Mouse (Mus musculus) CH12.LX (cell line): ENCODE data around the gene Fam214a. TPM values are rescaled to one million over a fixed set of nuclear protein-coding genes. Genes with fewer than 3 reads are reported as not detected.

Experiments used
- DNase-seq: peaks from one replicate; pipeline ENCODE4 v3.0.0-alpha.2; 2013; ENCODE audit errors: extremely low read depth
- H3K27ac ChIP-seq: 2 replicates; pipeline ENCODE4 v1.5.1; 2012; ENCODE audit warnings: low read depth, mild to moderate bottlenecking, control low read depth, moderate library complexity; ENCODE audit not compliant: insufficient read depth
- H3K27me3 ChIP-seq: replicated peaks from 2 replicates; pipeline ENCODE3; 2012; ENCODE audit warnings: inconsistent platforms
- H3K36me3 ChIP-seq, 2 experiments: replicated peaks in 1 of 2; 2 replicates each; pipeline versions ENCODE3 to v1.6.1; 2012; ENCODE audit warnings: inconsistent platforms in 1 of 2, low read length in 1 of 2, mild to moderate bottlenecking in 1 of 2, mixed read lengths in 1 of 2, moderate library complexity in 1 of 2; ENCODE audit not compliant: control insufficient read depth in 1 of 2, insufficient read depth in 1 of 2
- H3K4me1 ChIP-seq, 2 experiments: 2 replicates each; pipeline ENCODE4 v1.6.1; 2012; ENCODE audit warnings: inconsistent platforms in 1 of 2, moderate library complexity in 1 of 2; ENCODE audit not compliant: insufficient read depth in 2 of 2, control insufficient read depth in 1 of 2
- H3K4me2 ChIP-seq: 2 replicates; pipeline ENCODE4 v1.6.1; 2012; ENCODE audit warnings: low read depth, mild to moderate bottlenecking, control low read depth; ENCODE audit not compliant: poor library complexity, insufficient read depth, severe bottlenecking
- H3K4me3 ChIP-seq, 3 experiments: fragments of 150-350 bp in 1 of 3; sonication (generic) in 1 of 3; replicated peaks in 1 of 3; 2 replicates each; pipeline versions ENCODE3 to v1.5.1; 2011 to 2012; ENCODE audit warnings: low read depth in 2 of 3, low read length in 2 of 3, mild to moderate bottlenecking in 2 of 3, moderate library complexity in 2 of 3, control low read depth in 1 of 3, improper control_type of control experiment in 1 of 3, inconsistent platforms in 1 of 3, mixed read lengths in 1 of 3; ENCODE audit not compliant: poor library complexity in 1 of 3
- H3K79me2 ChIP-seq: replicated peaks from 2 replicates; pipeline ENCODE4 v1.6.1; 2012; ENCODE audit warnings: mild to moderate bottlenecking, moderate library complexity; ENCODE audit not compliant: control insufficient read depth, poor library complexity, insufficient read depth, severe bottlenecking; ENCODE audit errors: extremely low read depth
- H3K9ac ChIP-seq: 2 replicates; pipeline ENCODE4 v1.6.1; 2012; ENCODE audit warnings: low read depth, mild to moderate bottlenecking, control low read depth, moderate library complexity; ENCODE audit not compliant: insufficient read depth
- H3K9me3 ChIP-seq: replicated peaks from 2 replicates; pipeline ENCODE3; 2012; ENCODE audit warnings: low read length, inconsistent platforms, mixed read lengths
- CTCF ChIP-seq, 2 experiments: IDR thresholded peaks in 1 of 2; conservative IDR thresholded peaks in 1 of 2; 2 replicates each; pipeline ENCODE4 v1.5.1; 2011 to 2012; ENCODE audit warnings: low read depth in 2 of 2, low read length in 2 of 2, improper control_type of control experiment in 1 of 2, inconsistent platforms in 1 of 2, mild to moderate bottlenecking in 1 of 2, moderate library complexity in 1 of 2
- ELF1 ChIP-seq: IDR thresholded peaks from 2 replicates; pipeline ENCODE4 v1.6.1; 2014; ENCODE audit warnings: low read depth, mild to moderate bottlenecking, inconsistent platforms, low read length, improper control_type of control experiment
- HCFC1 ChIP-seq: IDR thresholded peaks from 2 replicates; pipeline ENCODE4 v1.6.1; 2012; ENCODE audit warnings: low read depth, mild to moderate bottlenecking, inconsistent platforms, low read length, improper control_type of control experiment
- IRF4 ChIP-seq: IDR thresholded peaks from 2 replicates; pipeline ENCODE4 v1.6.1; 2014; ENCODE audit warnings: low read depth, mild to moderate bottlenecking, inconsistent platforms, low read length, improper control_type of control experiment
- JUN ChIP-seq: IDR thresholded peaks from 2 replicates; pipeline ENCODE4 v1.6.1; 2011; ENCODE audit warnings: low read depth, mild to moderate bottlenecking, low read length, improper control_type of control experiment, moderate library complexity; ENCODE audit not compliant: insufficient read depth
- JUND ChIP-seq: conservative IDR thresholded peaks from 2 replicates; pipeline ENCODE4 v1.6.1; 2011; ENCODE audit warnings: low read depth, low read length, improper control_type of control experiment
- KAT2A ChIP-seq: IDR thresholded peaks from 2 replicates; pipeline ENCODE4 v1.6.1; 2012; ENCODE audit warnings: low read length, improper control_type of control experiment, inconsistent platforms; ENCODE audit not compliant: insufficient replicate concordance
- MXI1 ChIP-seq: IDR thresholded peaks from 2 replicates; pipeline ENCODE4 v1.6.1; 2011; ENCODE audit warnings: mild to moderate bottlenecking, low read depth, low read length, improper control_type of control experiment
- POLR2A ChIP-seq: IDR thresholded peaks from 2 replicates; pipeline ENCODE4 v1.6.1; 2011; ENCODE audit warnings: low read depth, mild to moderate bottlenecking, improper control_type of control experiment, low read length
- SIN3A ChIP-seq: IDR thresholded peaks from 2 replicates; pipeline ENCODE4 v1.6.1; 2012; ENCODE audit warnings: low read length, improper control_type of control experiment, inconsistent platforms
- SMC3 ChIP-seq: IDR thresholded peaks from 2 replicates; pipeline ENCODE4 v1.6.1; 2011; ENCODE audit warnings: low read depth, low read length, improper control_type of control experiment
- TBP ChIP-seq: conservative IDR thresholded peaks from 2 replicates; pipeline ENCODE4 v1.6.1; 2011; ENCODE audit warnings: low read depth, low read length, improper control_type of control experiment
- TCF12 ChIP-seq: IDR thresholded peaks from 2 replicates; pipeline ENCODE4 v1.6.1; 2014; ENCODE audit warnings: low read depth, mild to moderate bottlenecking, inconsistent platforms, low read length, improper control_type of control experiment
- UBTF ChIP-seq: IDR thresholded peaks from 2 replicates; pipeline ENCODE4 v1.6.1; 2012; ENCODE audit warnings: low read depth, mild to moderate bottlenecking, inconsistent platforms, low read length, improper control_type of control experiment, moderate library complexity
- ZKSCAN1 ChIP-seq: IDR thresholded peaks from 2 replicates; pipeline ENCODE4 v1.6.1; 2012; ENCODE audit warnings: low read depth, inconsistent platforms, low read length, improper control_type of control experiment, borderline replicate concordance
- dilution Hi-C: fragments of 300-500 bp; cut with MboI; formaldehyde crosslinking; loops from 2 replicates; pipeline ENCODE4 v1.14.3; 2020; ENCODE audit warnings: low sequenced_read_pairs; ENCODE audit not compliant: extremely low pct_unique_long_range_greater_than_20kb, extremely low pct_ligation_motif_present
- in situ Hi-C: fragments of 300-500 bp; cut with MboI; formaldehyde crosslinking; loops from 3 replicates; pipeline ENCODE4 v1.14.3; 2019; ENCODE audit warnings: low sequenced_read_pairs, low pct_ligation_motif_present, low pct_unique_long_range_greater_than_20kb, mixed read lengths
- polyA plus RNA-seq: library from polyadenylated mRNA; unstranded; fragments of >175 nt; gene quantifications from 2 replicates; pipeline ENCODE4 v1.2.1, GENCODE M21; 2012; ENCODE audit warnings: low read depth; ENCODE audit not compliant: insufficient read length
- total RNA-seq, 2 experiments: library from RNA; depleted of rRNA; stranded (reverse); fragments of 300-350 nt in 1 of 2; fragments of >200 nt in 1 of 2; gene quantifications; 2 replicates each; pipeline ENCODE4 v1.2.3; 2012 to 2014

Fam214a gene
- total and polyA plus RNA-seq, 3 experiments, result 6.2 to 8.6 (median 7.0) TPM

DNA sequence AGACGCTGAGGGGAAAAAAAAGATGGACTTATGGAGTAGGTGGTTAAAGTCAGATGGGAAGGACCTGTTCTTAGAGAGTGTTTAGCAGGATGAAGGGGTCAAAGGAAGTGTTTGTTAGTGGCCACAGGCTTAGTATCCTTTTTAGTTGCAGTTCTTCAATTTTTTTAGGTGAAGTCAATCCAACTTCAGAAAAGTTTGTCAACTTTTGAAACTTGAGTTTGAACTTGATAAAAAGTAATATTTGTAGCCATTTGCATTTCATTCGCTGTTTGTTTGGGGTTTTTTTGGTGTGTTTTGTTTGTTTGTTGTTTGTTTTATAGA, 1.2 kb downstream of the Fam214a start:
- Histone ChIP-seq H3K4me2 (peak overlapping the region; percentile 98), H3K79me2 (peaks cover 8% of the 10 kb centered on the region), H3K9me3 (peaks cover 3% of the 10 kb centered on the region), H3K27ac (peak overlapping the region; percentile 26), H3K9ac (peak overlapping the region; percentile 81), H3K4me1 (peaks cover 8 to 28% of the 10 kb centered on the region in 2 experiments; a peak in 3 of 4 replicates), H3K36me3 (peaks cover 2 to 18% of the 10 kb centered on the region in 2 experiments), H3K27me3 (no peaks in the 10 kb centered on the region), H3K4me3 (peak overlapping the region; percentile 87 to 93 (median 88))
- dilution Hi-C loops (no loop called here), in situ Hi-C loops (loop anchor here (5.0 kb wide), 1 partner anchor 47 kb away; no protein-coding TSS in a partner anchor)
- no peak for DNase-seq
- TF ChIP-seq ZKSCAN1 (no peak), KAT2A (no peak), TBP (no peak)

DNA sequence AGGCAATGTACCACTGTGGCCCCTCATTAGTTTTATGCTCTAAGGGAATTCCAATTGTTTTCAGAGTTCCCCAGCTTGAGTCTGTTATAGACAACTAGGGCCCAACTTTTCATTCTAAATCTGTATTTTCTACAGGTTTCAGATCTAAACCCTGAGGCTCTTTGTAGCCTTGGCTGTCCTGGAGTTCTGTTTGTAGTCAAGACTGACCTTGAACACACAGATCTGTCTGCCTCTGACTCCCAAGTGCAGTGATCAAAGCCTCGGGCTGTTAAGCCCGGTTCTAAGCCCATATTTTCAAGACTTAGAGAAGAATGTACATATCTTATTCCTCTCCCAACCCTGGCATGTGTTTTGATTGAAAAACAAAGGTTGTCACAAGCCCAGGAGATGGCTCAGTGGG, 1.7 kb downstream of the Fam214a start:
- H3K36me3 ChIP-seq, result peaks cover 6 to 22% of the 10 kb centered on the region in 2 experiments
- H3K9me3 ChIP-seq, result peaks cover 3% of the 10 kb centered on the region
- in situ Hi-C loops, result loop anchor here (5.0 kb wide), 1 partner anchor 47 kb away; no protein-coding TSS in a partner anchor
- peak overlapping the region; percentile 81 for H3K9ac ChIP-seq
- peaks cover 4 to 23% of the 10 kb centered on the region in 2 experiments; a peak in 3 of 4 replicates for H3K4me1 ChIP-seq
- H3K4me2 ChIP-seq, result peak overlapping the region; percentile 98
- H3K4me3 ChIP-seq, result peak overlapping the region in 1 of 3 experiments; percentile 88
- H3K27me3 ChIP-seq, result no peaks in the 10 kb centered on the region
- TF ChIP-seq ELF1 (no peak), JUN (no peak), IRF4 (no peak), JUND (no peak), TCF12 (no peak), SIN3A (no peak), UBTF (no peak), HCFC1 (no peak), SMC3 (no peak), MXI1 (no peak)
- H3K27ac ChIP-seq, result no peak overlapping the region
- DNase-seq, result no peak
- dilution Hi-C loops, result no loop called here
- peaks cover 8% of the 10 kb centered on the region for H3K79me2 ChIP-seq

DNA sequence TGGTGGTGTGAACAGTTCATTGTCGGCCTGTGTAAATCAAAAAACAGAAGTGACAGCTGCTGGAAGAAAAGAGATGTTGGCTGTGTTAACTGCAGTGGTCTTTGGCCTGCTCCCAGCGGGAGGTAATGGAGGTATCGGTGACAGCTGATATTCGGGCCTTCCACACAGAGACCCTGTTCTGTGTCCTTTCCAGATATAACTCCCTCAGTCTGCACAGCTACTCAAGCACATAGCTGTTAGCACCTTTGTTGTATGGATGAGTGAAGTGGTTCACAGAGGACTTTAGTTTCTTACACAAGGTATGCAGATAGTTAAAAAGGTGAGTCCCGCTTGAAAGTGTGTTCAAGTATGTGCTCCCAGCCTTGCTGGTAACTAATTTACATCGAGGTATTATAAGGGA, 7.9 kb downstream of the Fam214a start:
- H3K79me2 ChIP-seq, result no peaks in the 10 kb centered on the region
- dilution Hi-C loops, result no loop called here
- H3K4me2 ChIP-seq, result no peak overlapping the region
- TF ChIP-seq JUN (no peak), POLR2A (no peak), UBTF (no peak), CTCF (conservative IDR thresholded peaks at IDR 0.05 in 1 of 2, IDR thresholded peaks at IDR 0.05 in 1 of 2; ENCODE audit: low read depth in 2 of 2, low read length in 2 of 2) (no peak), KAT2A (no peak)
- H3K9me3 ChIP-seq, result peaks cover 3% of the 10 kb centered on the region
- H3K4me3 ChIP-seq, result no peak overlapping the region
- in situ Hi-C loops, result no loop called here
- DNase-seq, result no peak
- H3K27me3 ChIP-seq, result no peaks in the 10 kb centered on the region
- H3K4me1 ChIP-seq, result peaks cover 9 to 28% of the 10 kb centered on the region in 2 experiments
- no peak overlapping the region for H3K9ac ChIP-seq
- peaks cover 12 to 42% of the 10 kb centered on the region in 2 experiments for H3K36me3 ChIP-seq
- H3K27ac ChIP-seq, result no peak overlapping the region
